Mouse (Mus musculus): ENCODE data around the gene 5730480H06Rik.

Gene 5730480H06Rik

GRCm38 (mm10) chr5:48327652-48328051 lies at the start of gene 5730480H06Rik:
Gene 5730480H06Rik, plus strand, starts transcription at chr5:48327952.
- DNase-seq (ENCODE audit: low spot score in 2 of 2) = no peak

GRCm38 (mm10) chr5:48301186-48301585 lies 26.6 kb upstream of the 5730480H06Rik start:
- DNase-seq (ENCODE audit: low spot score in 2 of 2) = no peak

GRCm38 (mm10) chr5:48315057-48315602 lies 12.6 kb upstream of the 5730480H06Rik start:
- DNase-seq (ENCODE audit: low spot score in 2 of 2) = no peak

- DNase-seq (ENCODE audit: low spot score in 2 of 2) = no peak
These were observed 7.2 kb upstream of the 5730480H06Rik start for GRCm38 (mm10) chr5:48320597-48320996.

GRCm38 (mm10) chr5:48326221-48326620 lies 1.5 kb upstream of the 5730480H06Rik start:
- no peak for DNase-seq (ENCODE audit: low spot score in 2 of 2)

GRCm38 (mm10) chr5:48329751-48330150 lies 2.0 kb downstream of the 5730480H06Rik start:
- DNase-seq (ENCODE audit: low spot score in 2 of 2) = no peak

DNA sequence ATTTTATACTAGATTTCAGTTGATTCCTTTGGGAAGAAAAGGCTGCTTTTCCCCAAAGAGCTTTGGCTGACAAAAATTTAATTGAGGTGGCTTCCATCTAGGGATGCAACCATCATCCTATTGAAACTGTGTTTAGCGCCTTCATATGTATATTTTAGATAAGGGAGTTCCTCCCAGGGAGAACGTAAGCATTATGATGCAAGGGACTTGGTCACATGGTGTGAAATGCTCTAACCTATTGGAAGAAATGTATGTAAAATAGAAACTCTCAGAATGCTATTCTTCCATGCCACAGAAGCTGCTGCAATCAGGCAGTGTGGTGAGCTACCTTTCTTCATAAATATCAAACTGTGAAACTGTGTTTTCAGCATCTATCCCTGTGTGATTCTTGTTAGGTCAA lies 3.1 kb downstream of the 5730480H06Rik start:
- DNase-seq (ENCODE audit: low spot score in 2 of 2) = no peak

- DNase-seq (ENCODE audit: low spot score in 2 of 2) = no peak
These were observed 3.7 kb downstream of the 5730480H06Rik start for GRCm38 (mm10) chr5:48331441-48331840.

GRCm38 (mm10) chr5:48333407-48333806 lies 5.7 kb downstream of the 5730480H06Rik start:
- DNase-seq (ENCODE audit: low spot score in 2 of 2) = no peak

DNA sequence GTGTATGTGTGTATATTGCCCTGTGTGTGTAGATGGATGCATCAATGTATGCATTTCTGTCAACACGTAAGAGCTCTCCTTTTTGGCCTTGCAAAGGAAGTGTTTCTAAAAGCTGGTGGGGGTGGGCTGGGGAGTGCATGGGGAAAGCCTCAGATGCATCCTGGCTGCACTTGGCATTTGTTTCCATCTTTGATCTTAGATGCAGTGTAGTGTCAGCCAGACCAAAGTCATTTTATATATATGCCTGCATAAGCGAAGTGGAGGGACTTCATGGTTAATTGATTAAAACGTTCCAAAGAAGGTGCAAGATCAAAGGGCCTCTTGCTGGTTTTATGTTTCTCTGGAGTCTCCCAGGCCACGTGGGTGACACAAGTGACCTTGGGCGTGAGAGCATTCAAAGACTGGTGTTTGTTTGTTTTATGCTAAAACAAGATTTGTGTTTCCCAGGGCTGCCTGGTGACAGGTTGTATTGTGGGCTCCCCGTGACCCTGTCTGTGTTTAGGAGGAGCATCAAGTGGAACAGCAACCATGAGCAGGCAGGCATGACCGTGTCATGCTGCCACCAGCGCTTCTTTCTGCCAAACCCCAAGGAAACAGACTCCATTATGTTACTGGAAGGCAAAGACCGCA lies 6.2 kb downstream of the 5730480H06Rik start:
- no peak for DNase-seq (ENCODE audit: low spot score in 2 of 2)

DNA sequence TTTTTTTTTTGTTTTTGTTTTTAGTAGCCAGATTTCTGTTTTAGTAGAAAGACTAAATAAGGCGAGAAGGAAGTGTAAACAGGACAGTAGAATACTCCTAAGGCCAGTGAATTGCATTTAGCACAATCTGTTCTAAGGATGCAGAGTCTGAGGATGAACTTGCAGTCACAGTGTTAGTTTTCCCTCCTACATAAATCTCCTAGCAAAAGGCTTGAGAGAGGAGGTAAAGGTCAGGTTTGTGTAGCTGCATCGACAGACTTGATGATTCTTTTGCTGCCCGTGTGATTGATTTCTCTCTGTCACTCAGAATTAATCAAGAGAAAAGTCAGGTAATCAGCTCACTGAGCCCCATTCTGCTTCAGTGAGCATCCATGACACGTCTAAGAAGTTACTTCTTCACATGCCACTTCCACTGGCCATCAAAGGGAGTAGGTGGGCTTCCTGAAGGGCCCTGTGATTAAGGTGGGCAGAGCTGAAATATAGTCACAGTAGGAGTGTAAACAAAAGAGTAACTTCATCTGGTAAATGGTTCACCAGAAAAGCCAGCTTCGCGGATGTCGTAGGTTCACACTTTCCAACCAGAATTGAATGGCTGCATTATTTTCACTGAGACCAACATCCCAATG lies 13.2 kb downstream of the 5730480H06Rik start:
- DNase-seq (ENCODE audit: low spot score in 2 of 2) = no peak

GRCm38 (mm10) chr5:48345095-48345982 lies 17.6 kb downstream of the 5730480H06Rik start:
- DNase-seq (ENCODE audit: low spot score in 2 of 2) = no peak

GRCm38 (mm10) chr5:48345983-48346648 lies 18.4 kb downstream of the 5730480H06Rik start:
- no peak for DNase-seq (ENCODE audit: low spot score in 2 of 2)

- DNase-seq (ENCODE audit: low spot score in 2 of 2) = peak in 1 of 2 experiments; percentile 1
These were observed 21.6 kb downstream of the 5730480H06Rik start for GRCm38 (mm10) chr5:48349309-48349708.

GRCm38 (mm10) chr5:48371890-48372766 lies 44.4 kb downstream of the 5730480H06Rik start:
- peak; percentile 87 to 92 for DNase-seq (ENCODE audit: low spot score in 2 of 2)

DNA sequence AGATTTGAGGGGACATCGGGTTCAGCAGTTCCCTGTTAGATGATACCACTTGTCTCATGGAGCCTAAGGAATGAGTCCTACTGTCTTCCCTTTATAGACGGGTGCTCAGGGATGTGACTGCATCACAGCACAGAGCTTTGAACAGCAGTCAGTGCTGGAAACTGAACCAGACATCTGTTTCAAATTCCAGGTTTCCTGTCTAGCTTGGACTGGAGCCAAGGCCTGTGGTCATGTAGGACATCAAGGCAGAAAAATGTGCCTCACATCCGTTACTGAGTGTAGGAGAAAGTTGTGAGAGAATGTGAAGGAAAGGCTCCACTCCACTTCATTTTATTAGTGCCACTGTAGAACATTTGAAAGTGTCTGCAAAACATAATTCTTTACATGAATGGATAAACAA lies 74.7 kb downstream of the 5730480H06Rik start:
- DNase-seq (ENCODE audit: low spot score in 2 of 2) = no peak

DNA sequence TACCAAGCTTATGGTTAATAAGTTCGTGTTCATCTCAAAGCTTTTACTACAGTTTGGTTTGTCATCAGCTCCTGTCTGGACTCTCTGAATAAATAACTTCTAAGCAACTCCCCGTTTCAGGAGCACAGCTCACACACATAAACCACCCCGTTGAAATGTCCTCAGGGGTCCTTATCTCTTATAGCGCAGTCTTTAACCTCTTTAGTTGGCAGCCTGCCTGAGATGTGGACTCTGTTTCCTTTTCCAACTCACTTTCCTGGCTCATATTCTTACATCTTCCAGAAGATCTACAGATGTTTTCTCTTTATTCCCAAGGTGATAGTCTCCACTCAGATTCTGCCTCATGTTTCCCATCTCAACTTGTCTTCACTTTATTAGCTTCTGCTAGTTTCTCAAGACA lies 80.5 kb downstream of the 5730480H06Rik start:
- no peak for DNase-seq (ENCODE audit: low spot score in 2 of 2)

GRCm38 (mm10) chr5:48410348-48410747 lies 82.6 kb downstream of the 5730480H06Rik start:
- no peak for DNase-seq (ENCODE audit: low spot score in 2 of 2)

GRCm38 (mm10) chr5:48411462-48411861 lies 83.7 kb downstream of the 5730480H06Rik start:
- DNase-seq (ENCODE audit: low spot score in 2 of 2) = no peak

GRCm38 (mm10) chr5:48412261-48412660 lies 84.5 kb downstream of the 5730480H06Rik start:
- no peak for DNase-seq (ENCODE audit: low spot score in 2 of 2)

GRCm38 (mm10) chr5:48419741-48420140 lies 92.0 kb downstream of the 5730480H06Rik start:
- DNase-seq (ENCODE audit: low spot score in 2 of 2) = no peak

Data from natural killer cell, adult 2 months (primary cell).